Mouse (Mus musculus): ENCODE measurements at regions not wholly inside any gene's neighbourhood (a gene's known extent, or its start where the extent isn't known, plus 50 kb on each side); places are given as distances from the start of the nearest gene placed in this dataset.

- DNase-seq, result no peak
These were observed 130.6 kb upstream of the Mid1 start for GRCm38 (mm10) chrX:169554359-169554758.

- no peak for DNase-seq
These were observed 132.1 kb upstream of the Mid1 start for GRCm38 (mm10) chrX:169552851-169553250.

GRCm38 (mm10) chrX:169544037-169544436 lies 141.0 kb upstream of the Mid1 start:
- DNase-seq, result no peak

GRCm38 (mm10) chrX:169508229-169508628 lies 176.8 kb upstream of the Mid1 start:
- DNase-seq, result no peak

- no peak for DNase-seq
These were observed 173.4 kb upstream of the Hccs start for GRCm38 (mm10) chrX:169493577-169493976.

GRCm38 (mm10) chrX:169473518-169473917 lies 153.3 kb upstream of the Hccs start:
- no peak for DNase-seq

- DNase-seq, result no peak
These were observed 150.5 kb upstream of the Hccs start for GRCm38 (mm10) chrX:169470715-169471114.

GRCm38 (mm10) chrX:169450159-169450558 lies 130.0 kb upstream of the Hccs start:
- DNase-seq, result no peak

GRCm38 (mm10) chrX:169439546-169439945 lies 119.4 kb upstream of the Hccs start:
- DNase-seq, result no peak

GRCm38 (mm10) chrX:169438626-169439025 lies 118.5 kb upstream of the Hccs start:
- peak; percentile 4 for DNase-seq

GRCm38 (mm10) chrX:169433903-169434302 lies 113.7 kb upstream of the Hccs start:
- DNase-seq, result no peak

GRCm38 (mm10) chrX:169396825-169397224 lies 76.7 kb upstream of the Hccs start:
- DNase-seq, result no peak

- DNase-seq, result no peak
These were observed 66.5 kb upstream of the Hccs start for GRCm38 (mm10) chrX:169386640-169387039.
